Mouse (Mus musculus) spleen, embryonic (tissue): ENCODE results near the gene Tfap2b.

ENCODE experiments used
- CTCF ChIA-PET: fragments of 350-600 bp; sonication (Branson Sonifier 250); formaldehyde crosslinking; loops from one replicate; lab custom pipeline; 2022; lab: Charles Lee

The Tfap2b gene

DNA sequence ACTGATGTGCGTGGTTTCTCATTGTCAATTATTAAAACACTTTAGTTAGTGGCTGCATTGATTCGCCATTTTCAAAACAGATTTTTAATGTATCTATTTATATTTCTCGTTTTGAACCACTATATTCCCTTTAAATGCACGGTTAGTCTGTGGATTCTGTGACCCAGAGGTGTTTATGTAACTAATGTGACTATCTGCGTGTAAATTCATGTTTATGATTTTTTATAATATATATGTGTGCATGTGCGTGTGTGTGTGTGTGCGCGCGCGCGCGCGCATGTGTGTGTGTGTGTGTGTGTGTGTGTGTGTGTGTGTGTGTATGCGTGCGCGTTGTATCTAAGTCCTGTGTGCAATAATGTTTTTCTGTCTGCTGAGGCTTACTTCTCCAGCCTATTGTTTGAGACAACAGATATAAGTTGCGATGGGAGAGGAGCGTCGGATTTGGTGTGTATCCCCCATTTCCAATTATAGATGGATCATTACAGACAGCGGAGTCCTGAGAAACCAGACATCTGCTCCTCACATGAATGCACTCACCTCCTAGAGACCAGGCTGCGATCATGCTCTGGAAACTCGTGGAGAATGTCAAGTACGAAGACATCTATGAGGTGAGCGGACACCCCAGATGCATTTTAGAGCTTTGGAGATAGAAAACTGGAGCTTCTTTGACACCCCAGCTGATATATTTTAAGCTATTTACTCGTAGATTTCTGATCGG is at the start of gene Tfap2b:
TSS of gene Tfap2b (plus strand) at position 274 of the 718 bp plus-strand sequence.
- CTCF ChIA-PET: no interaction called here

DNA sequence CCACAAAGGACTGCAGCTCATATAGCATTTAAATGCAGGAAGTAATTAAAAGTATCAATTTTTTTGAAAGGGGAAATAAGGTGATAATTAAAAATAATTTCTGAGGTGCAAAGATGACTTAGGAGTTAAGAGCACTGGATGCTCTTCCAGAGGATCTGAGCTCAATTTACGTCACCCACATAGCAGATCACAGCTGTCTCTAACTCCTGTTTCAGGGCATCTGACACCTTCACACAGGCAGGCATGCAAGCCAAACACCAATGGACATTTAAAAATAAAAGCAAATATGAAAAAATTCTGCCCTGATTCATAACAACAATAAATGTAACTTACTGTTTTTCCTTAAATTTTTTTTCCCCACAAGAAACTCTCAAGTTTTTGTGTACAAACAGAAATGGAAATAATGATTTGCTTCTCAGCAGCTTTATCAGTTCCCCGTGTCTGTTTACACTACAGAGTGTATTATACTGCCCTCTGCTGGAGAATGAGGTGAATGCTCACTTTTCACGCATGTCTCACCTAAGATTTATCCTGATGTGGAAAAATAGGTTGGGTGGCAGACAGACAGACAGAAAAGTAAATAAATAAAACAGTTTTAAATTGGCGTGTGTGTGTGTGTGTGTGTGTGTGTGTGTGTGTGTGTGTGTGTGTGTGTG is 29.8 kb upstream of the Tfap2b start:
- CTCF ChIA-PET: no interaction called here

- CTCF ChIA-PET: no interaction called here
Observed at GRCm38 (mm10) chr1:19205649-19206048, 3.1 kb upstream of the Tfap2b start.

DNA sequence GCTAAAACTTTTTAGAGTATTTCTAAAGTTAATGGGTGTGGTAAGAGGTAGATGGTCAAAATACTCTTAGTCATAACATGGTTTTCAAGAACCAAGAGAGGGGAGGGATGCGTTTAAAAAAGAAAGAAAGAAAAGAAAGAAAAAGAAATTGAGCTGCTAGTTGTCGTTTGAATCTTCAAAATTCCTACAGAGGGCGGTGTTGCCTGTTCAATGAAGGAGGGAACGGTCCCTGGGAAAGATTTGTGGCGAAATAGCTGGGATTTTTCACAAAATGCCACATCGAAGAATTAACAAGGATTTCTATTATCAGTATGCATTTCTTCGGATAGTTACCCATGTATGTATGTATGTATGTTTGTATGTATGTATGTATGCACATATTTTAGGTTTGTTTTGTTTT is 2.5 kb upstream of the Tfap2b start:
- CTCF ChIA-PET: no interaction called here

GRCm38 (mm10) chr1:19207611-19208010 is 1.1 kb upstream of the Tfap2b start:
- CTCF ChIA-PET: no interaction called here

- CTCF ChIA-PET: no interaction called here
Observed at GRCm38 (mm10) chr1:19209359-19209745, 638 bp downstream of the Tfap2b start.

- CTCF ChIA-PET: no interaction called here
Observed at GRCm38 (mm10) chr1:19209776-19210175, 1.1 kb downstream of the Tfap2b start.

GRCm38 (mm10) chr1:19210215-19211032 is 1.7 kb downstream of the Tfap2b start:
- CTCF ChIA-PET: no interaction called here

DNA sequence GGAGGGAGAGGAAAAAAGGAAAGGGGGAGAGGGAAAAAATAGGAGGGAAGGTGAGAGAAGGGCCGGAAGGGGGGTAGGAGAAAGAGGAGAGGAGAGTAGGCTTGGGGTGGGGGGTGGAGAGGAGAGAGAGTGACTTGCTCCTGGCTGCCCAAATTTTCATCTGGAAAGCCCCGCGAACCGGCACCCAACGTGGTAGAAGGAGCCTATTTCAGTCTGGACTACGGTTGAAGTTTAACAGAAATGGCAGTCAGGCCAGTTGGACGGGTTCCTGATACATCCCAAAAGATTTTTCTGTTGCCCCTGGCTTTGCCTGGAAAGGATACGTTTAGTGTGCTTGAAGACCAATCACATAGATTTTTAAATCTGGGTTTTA is 2.3 kb downstream of the Tfap2b start:
- CTCF ChIA-PET: no interaction called here

GRCm38 (mm10) chr1:19211546-19212154 is 2.9 kb downstream of the Tfap2b start:
- CTCF ChIA-PET: interaction anchor here (0.8 kb wide), 1 partner anchor 55 kb away, joined by 4 read pairs; no protein-coding TSS in a partner anchor

DNA sequence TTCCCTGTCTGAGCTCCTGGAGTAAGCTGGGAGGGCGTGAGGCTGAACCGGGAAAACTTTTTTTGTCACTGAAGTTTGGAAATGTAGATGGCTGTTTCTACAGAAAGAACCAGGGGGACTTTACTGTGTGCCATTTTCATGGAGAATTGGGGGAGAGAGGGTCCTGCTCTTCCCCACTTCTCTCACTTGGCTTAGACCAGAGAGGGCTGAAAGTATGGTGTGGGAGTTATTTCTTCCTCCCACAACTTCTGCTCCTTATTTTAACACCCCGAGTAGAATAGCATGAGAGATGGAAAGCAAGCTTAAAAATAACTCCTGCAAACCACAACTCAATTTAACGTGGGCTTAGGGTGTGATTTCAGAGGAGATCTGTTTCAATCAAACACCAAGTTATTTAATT is 4.0 kb downstream of the Tfap2b start:
- CTCF ChIA-PET: no interaction called here

- CTCF ChIA-PET: no interaction called here
Observed at GRCm38 (mm10) chr1:19213171-19213570, 4.5 kb downstream of the Tfap2b start.

DNA sequence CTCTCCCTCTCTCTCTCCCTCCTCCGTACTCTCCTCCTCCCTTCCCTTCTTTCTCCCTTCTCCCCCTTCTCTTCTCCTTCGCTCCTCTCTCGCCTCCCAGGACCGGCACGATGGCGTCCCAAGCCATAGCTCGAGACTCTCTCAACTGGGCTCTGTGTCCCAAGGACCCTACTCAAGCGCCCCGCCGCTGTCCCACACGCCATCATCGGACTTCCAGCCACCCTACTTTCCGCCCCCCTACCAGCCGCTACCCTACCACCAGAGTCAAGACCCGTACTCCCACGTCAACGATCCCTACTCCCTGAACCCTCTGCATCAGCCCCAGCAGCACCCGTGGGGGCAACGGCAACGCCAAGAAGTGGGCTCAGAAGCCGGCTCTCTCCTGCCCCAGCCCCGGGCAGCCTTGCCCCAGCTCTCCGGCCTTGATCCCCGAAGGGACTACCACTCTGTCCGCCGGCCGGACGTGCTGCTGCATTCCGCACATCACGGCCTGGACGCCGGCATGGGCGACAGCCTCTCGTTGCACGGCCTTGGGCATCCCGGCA is 5.2 kb downstream of the Tfap2b start:
- CTCF ChIA-PET: no interaction called here

GRCm38 (mm10) chr1:19217391-19217790 is 8.7 kb downstream of the Tfap2b start:
- CTCF ChIA-PET: no interaction called here

GRCm38 (mm10) chr1:19218221-19218620 is 9.5 kb downstream of the Tfap2b start:
- CTCF ChIA-PET: no interaction called here

DNA sequence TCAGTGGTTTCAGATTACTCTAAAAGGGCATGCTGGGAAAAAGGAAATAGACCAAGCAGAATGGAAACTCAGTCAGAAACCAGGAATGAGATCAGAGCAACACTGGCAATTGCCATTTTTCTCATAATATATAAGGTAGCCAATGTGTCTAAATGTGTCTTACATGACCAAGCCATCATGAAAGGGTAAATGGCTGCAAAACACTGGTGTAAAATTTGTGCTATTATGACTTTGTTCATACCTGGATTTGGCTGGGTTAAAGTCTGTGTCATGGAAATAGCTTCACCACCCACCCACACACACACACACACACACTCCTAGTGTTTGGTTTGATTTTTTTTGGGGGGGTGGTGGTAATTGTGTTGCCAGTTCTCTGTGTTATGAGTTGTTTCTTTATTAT is 10.7 kb downstream of the Tfap2b start:
- CTCF ChIA-PET: no interaction called here

GRCm38 (mm10) chr1:19220564-19220963 is 11.8 kb downstream of the Tfap2b start:
- CTCF ChIA-PET: no interaction called here

GRCm38 (mm10) chr1:19221601-19222000 is 12.9 kb downstream of the Tfap2b start:
- CTCF ChIA-PET: no interaction called here

GRCm38 (mm10) chr1:19226699-19227098 is 18.0 kb downstream of the Tfap2b start:
- CTCF ChIA-PET: no interaction called here

- CTCF ChIA-PET: no interaction called here
Observed at GRCm38 (mm10) chr1:19230926-19231573, 22.3 kb downstream of the Tfap2b start.

- CTCF ChIA-PET: no interaction called here
Observed at GRCm38 (mm10) chr1:19231574-19232080, 22.9 kb downstream of the Tfap2b start.
